Mouse (Mus musculus): Measurements from ENCODE around the gene Rai14.

The Rai14 gene

DNA sequence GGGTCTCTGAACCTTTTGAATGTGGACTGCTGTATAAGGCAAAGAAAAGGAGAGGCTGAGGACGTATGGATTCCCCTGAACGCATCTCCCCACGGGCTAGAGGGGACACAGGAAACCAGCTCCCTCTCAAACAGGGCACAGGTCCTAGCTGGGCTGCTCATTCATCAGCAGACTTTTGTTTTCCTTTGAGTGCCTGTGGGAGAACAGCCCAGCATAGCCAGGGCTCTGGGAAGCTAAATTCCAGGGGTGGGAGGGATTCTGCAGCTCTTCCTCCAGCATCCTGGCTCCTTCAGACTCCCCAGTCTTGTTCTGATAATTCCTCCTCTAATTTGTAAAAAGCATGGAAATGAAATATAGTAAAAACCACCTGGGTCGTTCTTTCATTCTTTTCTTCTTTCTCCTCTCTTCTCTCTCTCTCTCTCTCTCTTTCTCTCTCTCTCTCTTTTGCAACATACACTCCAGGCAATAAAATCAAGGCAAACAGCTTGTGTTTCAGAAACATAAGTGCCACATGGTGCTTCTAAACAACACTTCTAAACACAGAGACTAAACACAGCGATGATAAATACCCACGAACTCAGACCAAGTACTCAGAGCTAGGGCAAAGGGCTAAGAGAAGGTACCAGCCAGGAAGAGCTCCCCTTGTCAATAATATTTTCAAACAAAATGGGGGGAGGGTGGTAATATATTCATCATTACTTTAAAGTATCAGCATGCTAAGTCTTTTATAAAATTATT, 65.9 kb downstream of the Rai14 start:
- in situ Hi-C loops (cut with MseI, MboI) = no loop called here

DNA sequence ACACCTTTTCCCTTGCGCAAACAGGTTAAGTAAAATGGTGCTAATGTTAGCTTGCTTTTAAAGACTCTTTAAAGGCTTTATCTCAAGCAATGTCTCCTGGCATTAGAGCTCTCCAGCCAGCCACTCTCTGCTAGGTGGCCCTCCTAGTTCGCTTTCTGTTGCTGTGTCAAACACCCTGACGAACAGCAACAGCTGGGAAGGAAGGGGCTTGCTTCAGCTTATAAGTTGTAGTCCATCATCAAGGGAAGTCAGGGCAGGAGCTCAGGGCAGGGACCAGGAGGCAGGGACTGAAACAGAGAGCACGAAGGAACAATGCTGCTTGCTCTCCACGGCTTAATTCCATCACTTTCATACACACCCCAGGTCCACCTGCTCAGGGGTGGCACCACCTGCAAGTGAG, 68.1 kb downstream of the Rai14 start:
- in situ Hi-C loops (cut with MseI, MboI) = no loop called here

DNA sequence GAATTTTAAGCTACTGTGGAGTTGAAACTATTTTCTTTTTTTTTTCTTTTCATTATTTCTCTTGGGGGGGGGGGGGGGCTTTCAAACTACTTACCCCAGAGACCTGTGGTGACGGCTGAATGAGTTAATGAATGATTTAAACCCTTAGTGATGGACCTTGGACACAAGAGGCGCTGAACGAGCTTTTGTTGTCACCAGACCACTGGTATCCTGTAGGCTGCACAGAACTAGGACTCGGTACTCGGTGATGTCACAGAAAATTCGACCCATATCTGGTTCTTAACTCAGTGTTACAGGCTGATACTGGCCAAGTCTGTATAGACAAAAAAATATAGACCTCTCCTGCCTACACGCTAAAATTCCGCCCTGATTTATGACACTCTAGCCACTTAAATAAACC, 69.3 kb downstream of the Rai14 start:
- in situ Hi-C loops (cut with MseI, MboI) = no loop called here

DNA sequence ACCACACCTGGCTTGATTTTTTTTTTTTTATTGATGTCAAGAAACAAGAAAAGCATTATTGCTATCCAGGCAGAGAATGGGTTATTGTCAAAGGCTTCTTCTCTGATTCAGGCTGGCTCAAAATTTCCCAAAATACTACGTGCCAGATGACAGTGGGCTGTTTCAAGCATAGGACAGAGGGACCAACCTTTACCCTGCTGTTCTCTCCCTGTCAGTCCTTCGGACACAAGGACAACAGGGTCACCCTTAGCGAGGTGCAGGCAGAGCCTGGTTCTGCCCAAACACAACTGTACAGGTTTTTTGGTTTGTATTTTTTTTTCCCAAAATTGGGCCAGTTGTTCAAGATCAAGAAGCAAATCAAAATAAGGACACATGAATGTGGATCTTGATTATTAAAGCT, 70.6 kb downstream of the Rai14 start:
- in situ Hi-C loops (cut with MseI, MboI) = no loop called here

DNA sequence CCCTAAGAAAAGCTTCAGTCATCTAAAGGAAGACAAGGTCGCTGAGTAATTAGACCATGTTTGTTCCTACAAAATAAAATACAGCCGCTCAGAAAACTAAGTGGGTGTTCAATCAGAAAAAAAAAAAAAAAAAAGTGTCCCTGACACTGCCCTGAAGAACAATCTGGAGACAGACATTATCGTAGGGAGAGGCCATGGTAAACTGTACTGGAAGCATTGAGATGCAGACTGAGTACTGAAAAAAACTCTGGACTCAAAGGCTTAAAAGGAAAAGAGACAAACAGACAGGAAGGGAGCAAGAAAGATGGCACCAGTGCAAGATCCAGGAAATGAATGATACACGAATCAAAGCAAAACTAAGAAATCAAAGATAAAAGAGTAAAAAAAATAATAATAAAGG, 71.2 kb downstream of the Rai14 start:
- in situ Hi-C loops (cut with MseI, MboI) = no loop called here

DNA sequence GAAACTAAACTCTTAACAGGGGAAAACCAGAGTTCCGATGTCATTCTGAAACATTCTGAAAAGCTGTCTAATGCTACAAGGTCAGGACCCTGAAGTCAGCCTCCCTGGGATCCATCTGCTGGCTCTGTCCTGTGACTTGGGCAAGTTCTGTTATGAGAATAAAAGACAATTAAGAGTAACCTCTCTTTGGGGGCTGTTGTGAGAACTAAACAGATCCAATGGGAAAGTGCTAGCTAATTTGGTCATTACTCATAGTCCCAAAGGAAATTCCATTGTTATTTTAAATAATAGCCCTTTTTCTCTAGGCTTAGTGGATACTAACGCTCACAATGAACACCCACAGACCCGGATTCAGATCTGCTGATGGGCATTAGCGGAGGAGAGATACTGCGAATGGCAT, 72.0 kb downstream of the Rai14 start:
- in situ Hi-C loops (cut with MseI, MboI) = no loop called here

DNA sequence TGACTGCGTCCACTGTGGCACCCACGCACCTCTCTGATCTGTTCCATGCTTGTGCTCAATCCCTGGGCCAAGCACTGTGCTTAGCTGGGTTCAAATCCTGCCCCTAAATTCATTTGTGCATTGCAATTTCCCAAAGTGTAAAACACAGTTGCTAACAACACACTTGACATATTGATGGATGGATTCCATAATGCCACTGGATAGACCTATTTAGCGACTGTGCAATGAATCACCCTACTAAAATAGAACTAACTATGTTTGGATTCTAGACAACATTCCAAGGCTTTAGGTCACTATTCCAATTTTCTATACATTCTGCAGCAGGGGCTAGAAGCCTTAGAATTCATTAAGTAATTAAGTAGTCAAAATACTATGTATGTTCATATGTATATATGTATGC, 73.7 kb downstream of the Rai14 start:
- in situ Hi-C loops (cut with MseI, MboI) = no loop called here

DNA sequence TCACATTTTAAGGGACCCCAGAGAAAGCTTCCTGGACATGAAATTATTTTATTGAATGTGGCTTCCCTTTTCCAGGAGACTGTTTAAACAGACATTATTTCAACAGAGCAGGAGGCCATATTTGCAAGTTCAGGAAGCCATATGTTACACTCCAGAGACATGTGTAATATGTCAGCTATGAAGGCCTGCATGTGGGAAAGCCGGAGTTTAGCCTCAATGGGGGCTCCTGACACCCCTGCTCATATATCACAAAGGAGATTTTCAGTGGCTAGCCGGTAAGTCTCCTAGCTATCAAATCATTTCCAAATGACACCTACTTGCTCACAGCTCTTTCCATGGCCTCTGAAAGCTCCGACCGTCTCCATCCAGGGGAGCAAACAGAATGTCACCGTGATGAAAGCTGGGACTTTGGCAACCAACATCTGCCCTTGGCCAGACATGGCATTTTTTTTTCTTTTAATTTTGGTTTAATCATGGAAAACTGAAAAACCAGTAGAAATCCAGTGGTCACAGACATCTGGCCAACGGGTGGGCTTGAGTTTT, 77.1 kb downstream of the Rai14 start:
- in situ Hi-C loops (cut with MseI, MboI) = no loop called here

DNA sequence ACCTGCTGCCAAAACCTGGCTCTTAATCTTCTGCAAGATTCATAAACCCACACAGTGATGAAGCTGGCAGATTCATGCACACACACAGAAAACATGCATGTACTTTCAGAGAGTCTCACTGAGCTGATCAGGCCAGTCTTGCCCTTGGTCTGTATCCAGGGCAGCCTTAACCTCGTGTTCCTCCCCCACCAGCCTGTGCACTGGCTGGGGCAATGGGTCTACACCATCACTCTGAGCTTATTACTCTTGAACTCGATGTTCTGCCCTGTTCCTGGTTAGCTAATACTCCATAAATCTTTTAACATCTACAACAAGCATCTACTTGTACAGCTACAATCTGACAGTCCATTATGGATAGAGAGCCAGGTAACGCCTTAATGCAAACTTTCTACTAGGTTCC, 77.6 kb downstream of the Rai14 start:
- in situ Hi-C loops (cut with MseI, MboI) = no loop called here

DNA sequence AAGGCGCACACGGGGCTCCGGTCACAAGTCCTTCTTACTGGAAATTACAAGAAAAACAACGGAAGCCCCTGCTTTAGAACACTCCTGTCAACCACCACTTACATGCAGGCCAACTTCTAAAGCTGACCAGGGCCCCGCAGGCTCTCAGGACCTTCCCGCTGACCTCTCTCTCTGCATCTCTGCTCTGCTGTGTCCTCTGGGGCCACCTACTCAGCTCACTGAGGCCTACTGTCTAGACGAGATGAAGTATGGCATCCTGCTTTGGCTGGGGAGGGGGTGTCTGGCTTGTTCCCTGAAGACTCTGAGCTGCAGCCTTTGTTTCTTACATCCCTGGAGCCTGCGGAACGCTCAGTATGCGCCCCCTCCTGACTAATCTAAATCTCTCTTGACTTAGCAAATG, 79.3 kb downstream of the Rai14 start:
- in situ Hi-C loops (cut with MseI, MboI) = no loop called here

DNA sequence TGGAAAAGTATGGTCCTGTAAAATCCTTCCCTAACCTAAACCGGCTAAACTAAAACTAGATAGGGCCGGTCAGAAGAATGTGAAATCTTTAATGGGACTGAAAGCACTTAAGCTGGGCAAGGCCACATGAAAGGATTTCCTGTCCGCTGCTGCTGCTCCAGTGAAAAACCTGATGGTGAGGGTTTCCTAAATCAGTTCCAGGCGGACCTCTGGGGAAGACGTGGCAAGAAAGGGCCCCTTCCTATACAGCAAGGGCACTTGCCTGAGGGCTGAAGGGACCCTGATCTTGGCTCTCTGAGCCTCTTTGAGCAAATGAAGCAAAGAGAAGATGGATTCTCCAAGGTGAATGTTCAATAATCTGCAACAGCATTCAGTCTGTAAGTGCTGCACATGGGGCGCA, 80.2 kb downstream of the Rai14 start:
- in situ Hi-C loops (cut with MseI, MboI) = no loop called here

DNA sequence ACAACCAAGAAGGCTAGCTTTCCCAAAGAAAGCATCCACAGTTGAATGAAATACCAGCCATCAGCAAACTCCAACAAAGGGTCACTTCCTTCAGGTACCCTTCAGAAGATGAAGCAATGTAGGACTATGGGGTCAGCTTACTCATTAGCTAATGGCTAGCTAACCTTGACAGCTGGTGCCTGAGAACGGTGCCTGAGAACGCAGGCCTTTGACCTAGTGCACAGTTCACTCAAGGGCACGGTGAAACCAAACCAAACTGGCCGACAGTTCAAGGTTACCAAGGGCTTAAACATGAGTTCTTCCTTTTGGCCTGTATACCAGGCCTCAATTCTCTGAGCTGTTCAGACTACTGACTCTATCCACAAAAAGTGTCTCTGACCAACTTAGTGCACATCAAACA, 81.0 kb downstream of the Rai14 start:
- in situ Hi-C loops (cut with MseI, MboI) = no loop called here

DNA sequence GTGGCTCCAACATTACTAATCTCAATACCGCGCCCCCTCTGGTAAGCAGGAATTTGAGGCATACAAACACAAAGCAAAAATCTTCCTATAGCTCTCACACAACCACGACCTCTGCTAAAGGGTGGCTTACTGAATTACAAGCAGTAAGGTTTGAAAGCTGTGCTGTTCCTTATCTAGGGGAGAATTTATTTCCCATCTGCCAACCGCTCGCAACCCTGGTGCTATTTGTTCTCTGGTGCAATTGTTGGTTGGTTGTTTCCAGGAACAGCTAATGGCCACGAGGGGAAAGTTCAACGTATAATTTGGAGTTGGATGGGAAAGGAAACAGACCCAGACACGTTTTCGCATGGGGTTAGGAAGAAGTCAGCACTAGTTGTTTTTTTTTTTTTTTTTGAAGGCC, 81.8 kb downstream of the Rai14 start:
- in situ Hi-C loops (cut with MseI, MboI) = no loop called here

DNA sequence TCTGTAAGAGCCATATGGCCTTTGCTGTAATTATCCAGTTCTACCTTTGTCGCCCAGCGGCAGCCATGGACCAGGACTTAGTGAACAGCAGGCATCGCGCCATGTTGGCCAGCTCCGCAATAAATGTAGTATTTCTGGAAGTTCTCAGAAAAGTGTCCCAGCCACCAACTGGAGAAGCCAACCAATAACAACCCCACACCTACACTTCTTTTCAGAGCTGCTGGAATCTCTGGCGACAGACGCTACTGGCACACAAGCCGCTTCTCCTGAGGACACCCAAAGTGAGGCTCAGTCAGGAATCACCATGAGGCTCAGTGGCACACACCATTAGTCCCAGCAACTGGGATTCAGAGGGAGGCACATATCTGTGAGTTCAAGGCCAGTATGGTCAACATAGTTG, 82.4 kb downstream of the Rai14 start:
- in situ Hi-C loops (cut with MseI, MboI) = no loop called here

DNA sequence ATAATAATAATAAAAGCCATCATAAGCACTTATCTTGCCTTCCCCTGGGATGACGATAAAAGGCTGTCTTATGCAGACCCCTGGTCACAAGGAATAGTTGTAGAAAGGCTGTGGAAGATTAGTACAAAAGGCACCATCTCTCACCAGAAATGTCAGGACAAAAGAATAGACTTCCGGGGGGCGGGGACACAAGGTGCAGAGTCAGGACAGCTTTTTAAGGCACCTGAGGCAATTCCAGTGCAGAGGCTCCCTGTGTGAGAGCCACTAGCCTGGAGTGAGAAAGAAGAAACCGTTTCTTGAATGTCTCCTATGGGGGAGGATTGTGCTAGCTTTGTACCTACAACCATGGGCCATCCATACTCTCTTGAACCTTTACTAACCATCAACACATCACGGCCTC, 82.9 kb downstream of the Rai14 start:
- in situ Hi-C loops (cut with MseI, MboI) = no loop called here

DNA sequence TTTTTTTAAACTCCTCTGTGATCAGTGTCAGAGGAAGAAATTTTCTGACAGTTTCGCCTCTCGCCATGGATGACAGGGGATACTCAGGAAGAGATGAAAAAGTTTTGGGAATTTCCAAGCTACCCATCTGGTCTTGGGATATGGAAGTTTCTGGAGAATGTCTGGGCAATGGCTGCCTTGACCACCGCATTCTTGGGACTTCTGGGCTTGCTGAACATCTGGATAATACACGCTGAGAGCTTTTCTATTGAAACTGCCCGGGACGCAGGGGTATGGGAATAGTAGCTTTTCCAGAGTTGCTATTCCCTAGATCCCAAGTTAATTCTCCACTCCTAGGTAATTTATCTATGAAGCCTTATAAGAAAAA, 85.5 kb downstream of the Rai14 start:
- in situ Hi-C loops (cut with MseI, MboI) = no loop called here

DNA sequence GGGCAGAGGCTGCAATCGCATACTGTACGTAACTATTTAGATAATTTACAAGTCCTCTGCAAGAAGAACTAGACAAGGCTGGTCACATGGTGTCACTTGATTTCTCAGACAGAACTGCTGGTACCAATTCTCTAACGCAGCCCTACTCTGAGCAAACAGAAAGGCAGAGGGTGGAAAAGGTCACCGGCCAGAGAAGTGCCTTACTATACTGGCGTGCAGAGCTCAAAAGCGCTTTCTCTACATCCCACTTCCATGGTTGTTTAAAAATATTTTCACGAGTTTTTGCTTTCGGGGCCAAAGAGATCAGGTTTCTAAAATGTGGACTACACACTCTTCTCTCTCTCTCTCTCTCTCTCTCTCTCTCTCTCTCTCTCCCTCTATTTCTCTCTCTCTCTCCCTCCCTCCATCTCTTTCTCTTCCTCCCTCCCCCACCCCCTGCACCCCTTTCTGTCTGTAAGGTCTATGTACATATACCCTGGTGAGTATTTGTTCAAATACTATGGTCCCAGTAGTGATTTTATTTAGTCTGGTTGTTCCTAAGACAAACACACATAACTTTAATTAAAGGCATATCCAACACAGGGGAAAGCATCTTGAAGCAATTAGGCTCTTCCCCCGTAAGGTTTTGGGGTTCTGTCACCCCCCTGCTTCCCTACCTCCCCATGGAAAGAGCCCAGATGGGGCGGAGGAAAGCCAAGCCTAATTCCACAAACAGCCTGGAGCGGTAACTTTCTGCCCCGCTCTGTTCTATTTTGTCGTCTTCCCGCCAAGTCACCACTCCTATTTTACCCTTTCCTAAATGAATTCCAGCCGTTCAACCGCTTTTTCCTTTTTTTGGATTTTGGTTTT, 86.1 kb downstream of the Rai14 start:
- in situ Hi-C loops (cut with MseI, MboI) = no loop called here

DNA sequence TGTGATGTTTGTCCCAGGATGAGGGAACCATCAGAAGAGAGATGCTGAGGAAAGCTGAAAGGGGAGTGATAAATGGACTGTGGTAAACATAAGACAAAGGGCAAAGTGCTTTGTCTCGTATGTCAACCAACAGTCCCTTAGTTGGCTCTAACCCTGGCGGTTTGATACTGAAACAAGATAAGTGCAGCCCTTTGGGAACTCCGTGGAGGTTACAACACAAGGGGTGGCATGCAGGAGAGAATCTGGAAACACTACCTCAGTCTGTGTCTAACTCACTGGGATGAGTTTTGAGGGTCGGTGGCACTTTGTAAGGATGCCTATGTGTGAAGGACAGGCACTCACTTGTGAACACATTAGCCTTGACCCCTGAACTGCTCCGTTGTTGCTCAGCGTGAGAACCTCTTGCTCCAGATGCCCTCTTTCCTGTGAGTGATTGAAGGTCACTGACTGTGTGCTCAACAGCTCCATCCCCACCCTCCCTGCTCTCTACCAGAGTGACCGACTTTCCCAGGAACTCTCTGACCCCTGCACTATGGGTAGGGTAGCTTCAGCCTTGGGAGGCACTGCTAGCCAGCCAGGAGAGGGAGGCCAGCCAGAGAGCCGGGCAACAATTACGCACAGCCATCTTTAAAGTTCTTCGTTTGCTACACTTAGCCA, 90.7 kb downstream of the Rai14 start:
- in situ Hi-C loops (cut with MseI, MboI) = no loop called here

DNA sequence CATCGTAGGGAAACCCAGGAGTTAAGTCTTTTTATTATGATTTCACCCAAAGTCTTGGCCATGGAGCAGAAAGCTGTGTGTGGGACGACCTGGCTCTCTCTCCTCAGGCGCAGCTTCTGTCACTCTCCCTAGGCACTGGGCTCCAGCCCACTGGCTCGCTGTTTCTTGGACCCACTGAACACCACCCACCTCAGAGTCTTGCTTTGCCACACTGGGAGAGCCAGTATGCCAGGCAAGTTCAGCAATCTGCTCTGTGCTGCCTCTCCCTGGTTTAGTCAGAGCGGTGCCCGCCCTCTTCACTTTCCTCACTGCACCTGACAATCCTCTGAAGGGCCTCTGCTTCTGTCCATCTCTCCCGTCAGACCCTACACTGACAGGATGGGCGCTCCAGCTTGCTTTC, 93.2 kb downstream of the Rai14 start:
- in situ Hi-C loops (cut with MseI, MboI) = no loop called here

DNA sequence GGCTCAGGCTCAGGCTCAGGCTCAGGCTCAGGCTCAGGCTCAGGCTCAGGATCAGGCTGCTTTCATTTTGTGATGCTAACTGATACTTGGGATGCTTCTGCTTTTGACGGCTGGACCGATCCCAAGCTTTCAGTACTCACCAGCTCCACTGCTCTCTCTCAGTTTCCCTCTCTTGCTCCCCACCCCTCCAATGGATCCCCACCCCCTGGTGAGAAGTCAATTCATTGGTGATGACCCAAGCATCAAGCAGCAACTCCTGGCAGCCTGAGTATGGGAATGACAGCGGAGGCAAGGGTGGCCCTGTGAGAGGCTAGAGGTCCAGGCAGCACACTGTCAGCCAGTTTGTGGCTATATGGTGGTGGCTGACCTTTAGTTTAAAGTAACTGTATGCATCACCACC, 94.7 kb downstream of the Rai14 start:
- in situ Hi-C loops (cut with MseI, MboI) = no loop called here

DNA sequence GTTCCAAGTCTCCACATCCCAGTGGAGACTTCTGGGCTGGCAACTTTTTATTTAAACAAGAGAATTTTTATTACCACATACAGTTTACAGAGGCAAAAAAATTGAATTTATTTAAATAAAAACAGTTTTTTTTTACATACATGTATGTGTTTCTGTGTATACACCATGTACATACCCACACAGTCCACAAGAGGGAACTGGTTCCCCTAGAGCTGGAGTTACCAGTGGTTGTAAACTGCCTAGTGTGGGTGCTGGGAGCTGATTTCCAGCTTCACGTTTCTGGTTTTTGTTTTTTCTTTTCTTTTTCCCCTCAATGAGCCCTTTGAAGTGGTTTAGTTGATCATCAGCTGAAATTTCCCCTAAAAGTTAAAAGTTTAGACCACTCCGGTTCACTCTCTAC, 96.1 kb downstream of the Rai14 start:
- in situ Hi-C loops (cut with MseI, MboI) = no loop called here

DNA sequence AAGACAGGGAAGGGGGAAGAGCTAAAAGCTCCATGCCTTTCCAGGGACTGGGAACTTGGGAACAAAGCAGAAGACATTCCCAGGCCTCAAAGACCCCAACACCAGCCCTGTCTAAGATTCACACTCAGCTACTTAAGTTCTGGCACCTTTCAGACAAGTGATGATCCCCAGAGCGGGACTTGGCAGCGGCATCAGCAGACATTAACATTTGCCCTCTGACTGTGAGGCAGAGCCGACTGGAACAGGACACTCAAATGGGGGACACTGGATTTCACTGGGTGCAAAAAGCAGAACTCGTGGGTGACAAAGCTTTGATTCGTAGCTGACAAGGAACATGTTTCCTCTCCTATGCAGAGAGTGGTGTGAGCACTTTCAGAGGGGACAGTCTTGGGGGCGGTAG, 98.4 kb downstream of the Rai14 start:
- in situ Hi-C loops (cut with MseI, MboI) = no loop called here

DNA sequence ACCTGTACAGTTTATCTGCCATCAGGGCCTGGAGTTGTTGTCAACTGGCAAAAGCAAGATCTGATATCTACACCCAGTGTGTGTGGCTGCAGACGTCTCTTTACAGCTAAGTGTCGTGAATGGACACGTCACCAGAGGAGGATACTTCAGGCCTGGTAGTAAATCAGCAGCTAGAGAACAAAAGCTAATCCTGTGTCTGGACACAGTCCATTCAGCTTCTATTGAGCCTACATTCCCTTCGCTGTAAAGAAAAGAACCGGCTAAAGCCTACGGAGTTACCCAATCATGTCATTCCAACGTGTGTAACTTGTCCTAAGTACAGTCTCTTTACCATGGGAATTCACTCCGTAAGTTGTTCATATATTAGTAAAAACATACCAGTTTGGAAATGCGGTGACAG, 103.4 kb downstream of the Rai14 start:
- in situ Hi-C loops (cut with MseI, MboI) = no loop called here

All from mouse trophoblast stem cell (cell line).